Mouse (Mus musculus): ENCODE data around the gene Olfr992.
"Not testable (repeated sequence)": the region's sequence is repeated elsewhere in the genome, so short reads cannot be mapped to it uniquely, and the experiment has no call there.

Olfr992 gene

DNA sequence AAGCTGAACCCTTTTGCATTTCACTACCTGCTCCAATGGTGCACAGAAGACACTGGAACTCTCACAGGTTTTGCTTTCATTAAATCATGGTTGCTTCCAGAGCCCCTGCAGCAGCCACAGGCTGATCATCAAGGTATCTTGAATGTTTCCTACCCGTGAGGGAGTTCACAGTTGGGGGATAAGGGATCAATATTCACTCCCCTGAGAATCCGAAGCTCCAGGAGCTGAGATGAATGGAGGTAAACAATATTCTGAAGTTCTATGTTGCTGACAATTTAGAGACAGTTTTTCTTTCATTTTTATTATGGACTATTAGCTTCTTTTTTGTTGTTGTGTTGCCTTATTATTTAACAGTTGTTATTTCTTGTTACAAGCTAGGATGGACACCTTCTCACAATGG is at the start of gene Olfr992:
Gene Olfr992, minus strand, starts transcription at position 101 of the 400 bp plus-strand sequence.
- no peak for DNase-seq

DNA sequence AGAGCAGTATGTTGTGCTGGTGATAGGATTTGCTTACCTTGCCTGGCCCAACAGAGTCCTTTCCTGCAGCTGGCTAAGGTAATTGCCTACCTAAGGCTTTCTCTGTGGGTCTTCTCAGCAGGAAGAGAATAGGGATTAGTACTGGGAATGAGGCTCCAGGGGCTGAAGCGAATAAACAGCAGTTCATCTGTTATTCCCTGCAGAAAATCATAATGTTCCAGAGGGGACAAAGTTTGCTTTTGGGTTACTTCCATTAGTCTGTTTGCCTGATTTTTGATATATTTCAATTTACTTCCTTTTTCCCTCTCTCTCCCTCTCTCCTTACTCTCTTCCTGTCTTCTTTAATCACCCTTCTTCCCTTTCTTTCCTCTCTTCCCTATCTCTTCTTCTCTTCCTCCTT is 34.3 kb upstream of the Olfr992 start, which contains the start of gene Olfr995:
Gene Olfr995, minus strand, starts transcription at position 101 of the 400 bp plus-strand sequence.
- DNase-seq = no peak

- DNase-seq = no peak
Measured at GRCm38 (mm10) chr2:85442546-85442945, 33.3 kb upstream of the Olfr992 start.

GRCm38 (mm10) chr2:85436351-85436750 is 27.1 kb upstream of the Olfr992 start, which contains the start of gene Olfr994:
Olfr994 (minus strand) TSS chr2:85436451.
- DNase-seq = no peak

GRCm38 (mm10) chr2:85425893-85426292 is 16.6 kb upstream of the Olfr992 start:
- no peak for DNase-seq

- DNase-seq = no peak
Measured at GRCm38 (mm10) chr2:85414777-85415176, 5.5 kb upstream of the Olfr992 start, which contains the start of gene Olfr993. Olfr993 (minus strand) TSS chr2:85414877.

GRCm38 (mm10) chr2:85363127-85363526 is 46.1 kb downstream of the Olfr992 start, which contains the start of gene Olfr988:
Olfr988 (minus strand) TSS chr2:85363227.
- DNase-seq = not testable (repeated sequence)
